Mouse (Mus musculus) liver (tissue): Measurements from ENCODE around the gene Paqr4.

Source experiments
- DNase-seq: peaks from one replicate; pipeline ENCODE4 v3.0.0-alpha.2; 2020; ENCODE audit warnings: mixed read lengths

The Paqr4 gene

GRCm38 (mm10) chr17:23725477-23725876, 15.2 kb downstream of the Paqr4 start:
- no peak for DNase-seq

GRCm38 (mm10) chr17:23722376-23723125, 18.1 kb downstream of the Paqr4 start, which contains the start of gene 1520401A03Rik:
TSS of gene 1520401A03Rik (minus strand) at chr17:23722783.
- DNase-seq: no peak

- DNase-seq: no peak
Observed at GRCm38 (mm10) chr17:23721886-23722285, 18.8 kb downstream of the Paqr4 start.

- DNase-seq: no peak
Observed at GRCm38 (mm10) chr17:23719455-23719854, 21.2 kb downstream of the Paqr4 start.

GRCm38 (mm10) chr17:23717003-23717402, 23.7 kb downstream of the Paqr4 start:
- DNase-seq: no peak

- DNase-seq: peak; percentile 78
Observed at GRCm38 (mm10) chr17:23706212-23706611, 34.5 kb downstream of the Paqr4 start.

GRCm38 (mm10) chr17:23705525-23706104, 35.1 kb downstream of the Paqr4 start:
- DNase-seq: no peak

- no peak for DNase-seq
Observed at GRCm38 (mm10) chr17:23704741-23705140, 35.9 kb downstream of the Paqr4 start.

- no peak for DNase-seq
Observed at GRCm38 (mm10) chr17:23703301-23703700, 37.4 kb downstream of the Paqr4 start.

GRCm38 (mm10) chr17:23700079-23700478, 40.6 kb downstream of the Paqr4 start:
- peak; percentile 79 for DNase-seq

- DNase-seq: peak; percentile 20
Observed at GRCm38 (mm10) chr17:23699131-23700077, 41.3 kb downstream of the Paqr4 start.

GRCm38 (mm10) chr17:23695801-23696200, 44.9 kb downstream of the Paqr4 start:
- no peak for DNase-seq

- DNase-seq: no peak
Observed at GRCm38 (mm10) chr17:23694491-23694890, 46.2 kb downstream of the Paqr4 start.
